Mouse (Mus musculus) C2C12 (cell line): ENCODE data around the gene Ms4a6b.

Source experiments
- CEBPB ChIP-seq: IDR thresholded peaks from one replicate; pipeline ENCODE4 v1.6.1; 2011; ENCODE audit warnings: low read depth, mild to moderate bottlenecking, control low read depth, moderate library complexity
- CTCF ChIP-seq: IDR thresholded peaks from one replicate; pipeline ENCODE4 v1.5.1; 2011; ENCODE audit not compliant: control insufficient read depth, insufficient read depth, insufficient read length
- MYOG ChIP-seq: IDR thresholded peaks from one replicate; pipeline ENCODE4 v1.6.1; 2011; ENCODE audit not compliant: control insufficient read depth, insufficient read length; ENCODE audit errors: extremely low read depth

GRCm38 (mm10) chr19:11516845-11517244 is 533 bp downstream of the Ms4a6b start:
- TF ChIP-seq CTCF: no peak
- no peak for TF ChIP-seq CEBPB
- no peak for TF ChIP-seq MYOG
